ENCODE assay signal across 8 mouse cellular contexts in the genomic region with DNA sequence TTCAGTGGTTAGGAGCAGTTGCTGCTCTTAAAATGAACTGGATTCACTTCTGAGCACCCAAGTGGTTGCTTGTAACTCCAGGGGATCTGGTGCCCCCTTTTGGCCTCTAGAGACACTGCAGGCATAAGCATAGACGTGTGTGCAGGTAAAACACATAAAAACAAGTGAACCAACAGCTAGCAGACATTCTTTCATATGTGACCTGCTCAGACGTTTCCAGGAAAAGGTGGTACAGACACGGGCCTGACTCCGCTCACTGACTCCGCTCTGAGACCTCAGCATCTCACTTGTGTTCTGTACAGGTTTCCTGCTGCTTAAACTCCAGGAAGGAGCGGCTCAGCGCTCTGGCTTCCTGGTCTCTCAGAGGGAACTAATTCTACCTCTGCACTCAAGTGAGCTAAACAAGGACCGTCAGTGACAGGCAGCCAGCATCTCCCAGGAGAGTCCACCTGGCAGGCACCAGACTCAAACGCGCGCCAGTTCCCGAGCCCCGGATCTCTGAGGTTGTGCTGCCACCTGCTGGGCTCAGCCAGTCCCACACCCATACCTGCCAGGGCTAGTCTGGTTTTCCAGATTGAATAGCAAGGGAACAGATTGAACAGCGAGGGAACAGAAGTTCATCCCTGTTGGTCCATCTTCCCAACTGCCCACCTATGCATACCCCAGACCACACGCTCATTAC. TPM values are rescaled to one million over a fixed set of nuclear protein-coding genes. Genes with fewer than 3 reads are reported as not detected.
DNase-seq lines count a peak whose midpoint lies in the region; ATAC-seq lines count a peak whose summit lies in the region.

No protein-coding gene starts in this region.

- peak; percentile 73; the same call in 1 of the 2 replicates for ATAC-seq in hindbrain, embryonic 14.5 days (ENCODE audit: low FRiP score)

- no peaks in the 10 kb centered on the region for H3K27me3 ChIP-seq in hindbrain, embryonic 14.5 days (ENCODE audit: control insufficient read depth, insufficient read depth, low read length)

- DNase-seq in NIH3T3 (ENCODE audit: low read depth), result peak; percentile 90
- peak; percentile 95 to 97 for DNase-seq in cerebellum, postnatal 14 days
- peak; percentile 61 to 75 for DNase-seq in frontal cortex, postnatal 25 days (ENCODE audit: low spot score in 2 of 2)
- peak; percentile 87 for DNase-seq in hindbrain, embryonic 14.5 days (ENCODE audit: low spot score)
- peak; percentile 59 for DNase-seq in left cerebral cortex, adult 11 months (ENCODE audit: low spot score)
- peak; percentile 80 to 88 for DNase-seq in lung, postnatal 4 days
- DNase-seq in retina, postnatal 7 days (ENCODE audit: low read depth, low spot score), result peak; percentile 70
- DNase-seq in urinary bladder, adult 18-20 months (ENCODE audit: low spot score in 2 of 2), result peak; percentile 76 to 89

- H3K9me3 ChIP-seq in hindbrain, embryonic 14.5 days (ENCODE audit: control insufficient read depth, low read length), result no peaks in the 10 kb centered on the region

- peak overlapping the region; percentile 11; the same call in 1 of the 2 replicates for H3K9ac ChIP-seq in hindbrain, embryonic 14.5 days

- no peak overlapping the region for H3K27ac ChIP-seq in hindbrain, embryonic 14.5 days

- no peaks in the 10 kb centered on the region for H3K4me1 ChIP-seq in hindbrain, embryonic 14.5 days (replicated peaks; ENCODE audit: control insufficient read depth, insufficient read depth, low read length)

- H3K4me3 ChIP-seq in hindbrain, embryonic 14.5 days (replicated peaks; ENCODE audit: low read length), result 0 out of 2 replicates have a peak overlapping the region, but pooled peaks have one; percentile 7

- peak overlapping the region; percentile 49 for H3K4me2 ChIP-seq in hindbrain, embryonic 14.5 days (replicated peaks)

- 9% methylated on average over 15 of the region's 15 CpGs for whole genome bisulfite sequencing in hindbrain, embryonic 14.5 days

- peaks cover 18% of the 10 kb centered on the region for H3K36me3 ChIP-seq in hindbrain, embryonic 14.5 days (replicated peaks; ENCODE audit: control insufficient read depth, insufficient read depth)

RNA-seq across cellular contexts. Expression of a gene that starts 14.9 kb away (rescaled TPM):
- polyA plus RNA-seq in hindbrain, embryonic 14.5 days (2014; fragmentation: Nextera tagmentation; extraction: Ambion mirVana), result 0.40 and 0.66 TPM in 2 replicates

RNA-seq across cellular contexts. Expression of a gene that starts 19.2 kb away (rescaled TPM):
- 51.7 and 61.7 TPM in 2 replicates for polyA plus RNA-seq in hindbrain, embryonic 14.5 days (2014; fragmentation: Nextera tagmentation; extraction: Ambion mirVana)

RNA-seq across cellular contexts. Expression of a gene that starts 19.4 kb away (rescaled TPM):
- 20.1 and 21.5 TPM in 2 replicates for polyA plus RNA-seq in hindbrain, embryonic 14.5 days (2014; fragmentation: Nextera tagmentation; extraction: Ambion mirVana)

RNA-seq across cellular contexts. Expression of a gene that starts 21.6 kb away (rescaled TPM):
- polyA plus RNA-seq in hindbrain, embryonic 14.5 days (2014; fragmentation: Nextera tagmentation; extraction: Ambion mirVana), result 14.3 and 15.1 TPM in 2 replicates

RNA-seq across cellular contexts. Expression of a gene that starts 32.3 kb away (rescaled TPM):
- 39.1 and 42.5 TPM in 2 replicates for polyA plus RNA-seq in hindbrain, embryonic 14.5 days (2014; fragmentation: Nextera tagmentation; extraction: Ambion mirVana)
